Mouse (Mus musculus) lung, adult 2 months (tissue): ENCODE data around the gene Akap12. TPM values are rescaled to one million over a fixed set of nuclear protein-coding genes. Genes with fewer than 3 reads are reported as not detected.

Source experiments
- DNase-seq: peaks from one replicate; pipeline ENCODE4 v3.0.0; 2022
- H3K4me1 ChIP-seq: fragments of 200-500 bp; 2 replicates; pipeline ENCODE4 v1.6.1; 2011; ENCODE audit warnings: low read length; ENCODE audit not compliant: control insufficient read depth, insufficient read depth
- H3K4me3 ChIP-seq: fragments of 200-500 bp; replicated peaks from 2 replicates; pipeline ENCODE3; 2011; ENCODE audit warnings: low read depth, mild to moderate bottlenecking, control low read depth, low read length; ENCODE audit errors: extremely low read depth
- CTCF ChIP-seq: fragments of 200-500 bp; IDR thresholded peaks from 2 replicates; pipeline ENCODE4 v1.5.1; 2011; ENCODE audit warnings: mild to moderate bottlenecking, low read length, control low read depth; ENCODE audit not compliant: insufficient read depth
- POLR2A ChIP-seq: fragments of 200-500 bp; IDR thresholded peaks from 2 replicates; pipeline ENCODE4 v1.6.1; 2011; ENCODE audit warnings: low read depth, mild to moderate bottlenecking, control low read depth, low read length, borderline replicate concordance; ENCODE audit errors: extremely low read depth
- WGBS: fragments of 180-500 bp; shearing (Covaris S2); methylation state at CpG from one replicate; pipeline ENCODE4 v1.1.7; 2018; 5-methylcytosine and 5-hydroxymethylcytosine counted together
- polyA plus RNA-seq: library from polyadenylated mRNA; depleted of rRNA; stranded (reverse); fragments of >200 nt; gene quantifications from 2 replicates; pipeline ENCODE4 v1.2.3, GENCODE M21; 2012

The Akap12 gene
- polyA plus RNA-seq, 1 experiment = 26.9 TPM

DNA sequence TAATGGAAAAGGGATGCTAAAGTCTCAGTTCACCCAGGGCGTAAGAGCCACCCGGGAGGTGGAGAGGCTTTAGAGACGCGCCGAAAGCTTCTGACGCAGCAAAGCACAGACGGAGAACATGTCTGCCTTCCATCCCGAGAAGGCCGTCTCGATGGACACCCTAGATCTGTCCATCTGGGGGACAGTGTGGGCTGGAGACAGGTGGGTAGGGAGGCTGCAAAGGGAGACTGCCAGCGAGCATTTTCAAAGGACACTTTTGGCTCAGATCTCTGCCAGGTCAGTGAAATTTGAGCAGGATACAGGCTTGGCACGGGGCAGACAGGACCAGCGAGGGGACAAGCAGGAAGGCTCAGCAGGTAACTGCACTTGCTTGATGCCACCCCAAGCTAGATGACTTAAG lies 9.9 kb downstream of the Akap12 start:
- WGBS = 92% methylated on average over 13 of the region's 13 CpGs
- no peak for DNase-seq
- Histone ChIP-seq H3K4me3 (no peak overlapping the region), H3K4me1 (no peaks in the 10 kb centered on the region)
- TF ChIP-seq CTCF (no peak), POLR2A (no peak)

DNA sequence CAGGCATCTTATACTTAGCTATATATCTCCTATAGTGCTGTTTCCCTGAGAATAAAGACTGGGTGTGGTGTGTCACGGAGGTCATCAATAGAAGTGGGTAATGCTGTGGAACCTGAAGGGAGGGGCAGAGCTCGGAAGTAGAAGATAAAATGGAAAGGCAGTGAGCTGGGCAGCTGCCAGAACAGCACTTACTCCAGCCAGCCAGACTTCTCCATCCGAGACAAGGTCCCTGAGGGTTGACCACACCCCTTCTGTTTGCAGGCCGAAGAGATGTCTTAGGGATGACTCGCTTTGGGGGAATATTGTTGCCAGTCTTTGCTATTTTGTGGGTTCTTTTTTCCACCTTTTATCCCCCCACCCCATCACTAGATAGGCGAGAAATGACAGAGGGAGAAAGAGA lies 11.9 kb downstream of the Akap12 start:
- Histone ChIP-seq H3K4me3 (no peak overlapping the region), H3K4me1 (no peaks in the 10 kb centered on the region)
- TF ChIP-seq POLR2A (no peak), CTCF (no peak)
- WGBS = 32% methylated on average over 6 of the region's 6 CpGs
- no peak for DNase-seq

DNA sequence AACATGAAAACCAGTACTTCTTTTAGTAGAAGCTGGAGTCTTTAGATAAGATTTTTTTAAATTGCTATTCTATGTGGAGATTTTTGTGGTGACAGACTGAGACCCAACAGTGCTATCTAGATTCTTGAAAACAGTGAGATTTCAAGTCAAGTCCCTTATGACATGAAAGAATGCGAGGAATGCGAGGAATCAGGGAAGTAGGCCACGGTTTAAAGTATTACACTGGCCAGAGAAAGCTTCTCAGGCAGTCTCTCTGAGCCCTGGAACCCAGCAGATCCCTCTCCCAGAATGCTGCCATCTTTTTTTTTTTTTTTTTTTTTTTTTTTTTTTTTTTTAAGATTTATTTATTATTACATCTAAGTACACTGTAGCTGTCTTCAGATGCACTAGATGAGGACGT lies 16.2 kb downstream of the Akap12 start:
- WGBS = 55% methylated on average over 4 of the region's 4 CpGs
- no peak for DNase-seq
- H3K4me1 ChIP-seq = no peaks in the 10 kb centered on the region
- TF ChIP-seq CTCF = no peak
- H3K4me3 ChIP-seq = no peak overlapping the region

DNA sequence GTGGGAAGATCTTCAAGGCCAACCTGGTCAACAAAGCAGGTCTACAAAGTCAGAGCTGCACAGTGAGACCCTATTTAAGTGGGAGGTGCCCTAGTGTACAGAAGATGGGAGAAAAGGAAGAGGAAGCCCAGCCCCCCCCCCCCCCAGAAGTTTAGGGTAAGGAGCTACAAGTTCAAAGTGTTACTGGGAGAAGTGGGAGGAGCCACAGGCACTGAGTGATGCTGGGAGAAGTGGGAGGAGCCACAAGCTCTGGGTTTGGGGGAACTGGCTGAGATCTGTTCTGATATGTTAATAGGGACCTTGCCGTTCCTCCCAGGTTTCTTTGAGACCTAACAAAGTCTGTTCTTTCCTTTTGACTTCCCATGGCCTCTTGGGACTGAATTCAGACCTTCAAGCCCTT lies 18.6 kb downstream of the Akap12 start:
- TF ChIP-seq CTCF (no peak), POLR2A (no peak)
- no peak for DNase-seq
- Histone ChIP-seq H3K4me3 (no peak overlapping the region), H3K4me1 (no peaks in the 10 kb centered on the region)
- WGBS = 96% methylated on average over 1 of the region's 1 CpGs

DNA sequence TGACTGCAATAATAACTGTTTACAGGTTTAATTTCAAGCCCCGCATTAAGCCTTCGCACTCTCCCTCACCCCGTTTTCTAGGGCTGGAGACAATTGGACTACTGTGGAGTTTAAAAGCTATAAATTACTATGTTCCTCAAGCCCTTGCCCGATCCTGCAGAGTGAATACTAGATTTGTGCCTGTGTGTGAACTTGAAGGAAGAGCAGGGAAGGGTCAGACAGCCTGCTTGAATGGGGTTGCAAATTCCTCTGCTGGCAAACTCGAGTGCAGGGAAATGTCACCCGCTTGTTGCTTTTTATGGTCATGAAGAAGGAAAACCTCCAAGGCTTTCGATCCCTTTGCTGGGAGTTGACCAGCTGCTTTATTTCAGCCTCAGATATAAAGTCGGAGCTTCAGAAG lies 19.6 kb downstream of the Akap12 start:
- WGBS = 61% methylated on average over 8 of the region's 8 CpGs
- Histone ChIP-seq H3K4me3 (no peak overlapping the region), H3K4me1 (no peaks in the 10 kb centered on the region)
- DNase-seq = no peak
- TF ChIP-seq POLR2A (no peak), CTCF (no peak)

DNA sequence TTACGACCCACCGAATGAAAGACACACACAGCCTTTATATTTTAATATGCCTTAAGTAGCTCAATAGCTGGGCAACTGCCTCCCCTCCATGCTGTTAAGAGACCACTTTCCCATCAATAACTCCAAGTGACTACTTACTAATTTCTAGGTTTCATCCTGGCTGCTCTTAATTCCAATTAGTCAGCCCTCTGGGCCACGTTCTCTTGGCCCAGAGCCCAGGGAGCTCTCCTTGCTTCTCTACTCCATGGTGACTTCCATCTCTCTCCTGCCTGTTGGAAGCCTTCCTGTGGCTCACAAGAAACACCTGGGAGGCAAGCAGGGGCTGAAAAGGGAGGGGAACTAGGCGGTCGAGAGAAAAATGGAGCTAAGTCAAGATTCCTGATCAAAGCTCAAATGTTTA lies 23.0 kb downstream of the Akap12 start:
- TF ChIP-seq POLR2A (no peak), CTCF (no peak)
- WGBS = 65% methylated on average over 5 of the region's 5 CpGs
- Histone ChIP-seq H3K4me3 (no peak overlapping the region), H3K4me1 (no peaks in the 10 kb centered on the region)
- no peak for DNase-seq

DNA sequence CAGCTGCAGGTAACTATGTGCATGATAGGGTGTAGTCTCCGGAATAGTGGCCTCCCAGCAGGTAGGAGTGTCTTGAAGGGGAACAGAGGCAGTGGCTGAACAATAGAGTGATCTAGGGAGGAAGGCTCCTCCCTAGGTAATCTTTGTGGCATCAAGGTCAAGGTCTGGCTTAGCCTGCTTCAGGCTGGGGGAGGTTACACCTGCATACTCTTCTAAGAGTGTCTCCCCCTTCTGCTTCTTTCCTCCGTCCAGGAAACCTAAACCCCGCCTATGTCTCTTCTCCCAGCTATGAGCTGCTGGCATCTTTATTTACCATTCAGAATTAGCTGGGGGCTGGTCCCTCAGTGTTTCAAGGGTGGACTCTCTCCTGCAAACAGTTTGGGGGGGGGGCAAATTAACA lies 23.5 kb downstream of the Akap12 start:
- no peak overlapping the region for H3K4me3 ChIP-seq
- TF ChIP-seq POLR2A (no peak), CTCF (no peak)
- DNase-seq = no peak
- no peaks in the 10 kb centered on the region for H3K4me1 ChIP-seq
- 53% methylated on average over 3 of the region's 3 CpGs for WGBS

DNA sequence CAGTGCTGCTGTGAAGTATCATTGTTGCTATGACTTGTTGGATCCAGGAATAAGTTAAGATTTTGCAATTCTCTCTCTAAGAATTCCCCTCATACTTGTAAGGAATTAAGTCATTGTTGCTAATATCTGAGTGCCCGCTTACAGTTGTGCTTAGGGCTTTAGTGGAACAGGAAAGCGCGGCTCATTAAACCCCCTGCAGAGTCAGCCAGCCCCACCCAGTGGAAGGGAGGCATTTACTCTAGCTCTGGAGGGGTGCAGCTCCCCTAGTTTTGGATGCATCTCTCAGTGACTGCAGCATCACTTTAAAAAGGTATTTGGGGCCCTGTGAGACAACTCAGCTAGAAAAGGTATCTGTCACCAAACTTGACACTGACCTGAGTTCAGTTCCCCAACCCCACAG lies 24.0 kb downstream of the Akap12 start:
- TF ChIP-seq CTCF = no peak
- no peak for TF ChIP-seq POLR2A
- no peak for DNase-seq
- WGBS = 61% methylated on average over 3 of the region's 3 CpGs
- Histone ChIP-seq H3K4me1 (no peaks in the 10 kb centered on the region), H3K4me3 (no peak overlapping the region)

DNA sequence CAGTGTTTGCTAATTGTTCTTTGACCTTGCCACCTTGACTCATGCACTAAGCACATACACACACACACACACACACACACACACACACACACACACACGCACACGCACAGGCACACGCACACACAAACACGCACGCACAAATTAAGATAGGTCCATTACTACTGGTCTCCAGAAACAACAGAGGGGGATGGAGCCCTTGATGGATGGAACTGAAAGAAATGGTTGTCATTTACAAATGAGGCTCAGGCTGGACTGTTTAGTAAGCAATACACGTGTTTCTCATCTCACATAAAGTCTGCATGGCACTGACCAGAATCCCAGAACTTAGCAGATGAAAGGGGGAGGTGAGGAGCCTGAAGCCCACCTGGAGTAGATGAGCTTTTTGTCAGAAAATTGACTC lies 24.4 kb downstream of the Akap12 start:
- DNase-seq = no peak
- H3K4me3 ChIP-seq = no peak overlapping the region
- no peak for TF ChIP-seq CTCF
- no peak for TF ChIP-seq POLR2A
- 85% methylated on average over 6 of the region's 6 CpGs for WGBS
- H3K4me1 ChIP-seq = no peaks in the 10 kb centered on the region

DNA sequence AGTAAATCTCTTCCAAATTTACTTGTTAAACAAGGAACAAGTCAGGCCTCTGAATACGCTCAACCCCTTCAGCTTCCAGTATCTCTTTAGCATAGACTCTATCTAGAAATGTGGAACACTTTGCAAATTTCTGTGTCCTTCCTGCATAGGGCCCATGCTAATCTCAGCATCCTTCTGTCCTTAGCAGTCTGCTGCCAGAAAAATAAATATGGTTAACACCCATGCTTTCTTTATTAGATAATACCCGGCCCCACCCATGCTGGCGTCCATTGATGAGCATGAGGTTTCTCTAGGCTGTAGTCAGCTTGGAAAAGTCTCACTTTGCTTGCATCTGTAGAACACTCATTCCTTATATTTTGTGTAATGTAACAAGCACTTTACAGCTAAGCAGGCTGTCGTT lies 27.2 kb downstream of the Akap12 start:
- 50% methylated on average over 4 of the region's 4 CpGs for WGBS
- H3K4me3 ChIP-seq = no peak overlapping the region
- DNase-seq = no peak
- no peak for TF ChIP-seq POLR2A
- TF ChIP-seq CTCF = no peak
- H3K4me1 ChIP-seq = no peaks in the 10 kb centered on the region

DNA sequence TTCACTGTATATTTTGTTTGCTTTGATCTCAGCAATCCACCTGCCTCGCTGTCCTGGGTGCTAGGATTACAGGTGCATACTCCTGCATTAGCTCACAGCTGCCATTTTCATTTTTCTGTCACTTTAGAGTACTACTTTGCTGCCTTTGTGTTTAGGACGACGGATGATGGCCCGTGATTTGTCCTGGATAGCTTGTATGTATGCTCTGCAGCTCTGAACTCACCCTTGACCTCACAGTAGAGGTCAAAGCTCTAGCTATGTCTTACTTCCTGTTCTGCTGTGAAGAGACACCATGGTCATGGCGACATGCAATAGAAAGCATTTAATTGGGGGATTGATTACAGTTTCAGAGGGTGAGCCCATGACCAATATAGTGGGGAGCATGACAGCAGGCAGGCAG lies 37.4 kb downstream of the Akap12 start:
- WGBS = 54% methylated on average over 5 of the region's 5 CpGs

More for the DNA sequence above, 37.4 kb downstream of the Akap12 start:
- no peaks in the 10 kb centered on the region; the same call in 1 of the 2 replicates for H3K4me1 ChIP-seq
- no peak overlapping the region for H3K4me3 ChIP-seq
- DNase-seq = no peak
- TF ChIP-seq CTCF (no peak), POLR2A (no peak)
